Mouse (Mus musculus) kidney, adult 8-10 months (tissue): ENCODE results near the gene AU022751.
"Not testable (repeated sequence)": the region's sequence is repeated elsewhere in the genome, so short reads cannot be mapped to it uniquely, and the experiment has no call there.

Experiments
- DNase-seq, 2 experiments: peaks; one replicate each; pipeline ENCODE4 v3.0.0; 2022

Gene AU022751

DNA sequence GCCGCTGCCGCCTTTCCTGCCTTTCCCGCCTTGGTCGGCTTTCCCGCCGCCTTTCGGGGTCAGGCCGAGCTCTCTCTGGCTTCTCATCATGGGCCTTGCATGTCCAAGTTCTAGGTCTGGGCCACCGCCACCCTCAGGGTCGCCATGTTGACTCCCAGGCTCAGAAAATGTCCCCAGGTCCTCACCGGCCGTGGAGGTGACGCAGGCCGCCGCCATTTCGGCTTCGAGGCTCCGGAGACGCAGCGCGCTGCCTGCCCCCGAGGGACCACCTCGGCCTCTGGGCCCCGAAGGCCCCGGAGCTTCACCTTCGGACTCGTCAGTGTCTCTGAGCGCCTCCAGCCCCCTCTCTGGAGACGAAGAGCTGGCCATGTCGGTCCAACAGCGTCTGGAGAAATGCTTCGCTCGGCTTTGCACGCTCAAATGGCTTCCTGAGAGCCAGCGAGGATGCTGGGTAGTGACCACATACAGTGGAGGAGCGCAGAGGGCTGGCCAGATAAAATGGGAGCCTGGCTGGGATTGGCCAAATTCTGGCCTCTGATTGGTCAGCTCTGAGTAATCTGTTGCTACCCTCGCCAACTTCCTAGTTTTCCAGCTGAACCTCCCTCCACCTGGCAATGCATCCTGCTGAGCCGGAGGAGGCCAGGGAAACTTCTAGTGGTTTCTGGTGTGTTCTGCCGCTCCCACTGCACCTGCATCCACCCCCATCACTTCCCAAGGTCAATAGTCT lies at the start of gene AU022751:
TSS of gene AU022751 (minus strand) at position 466 of the 727 bp plus-strand sequence.
- DNase-seq = no peak

DNA sequence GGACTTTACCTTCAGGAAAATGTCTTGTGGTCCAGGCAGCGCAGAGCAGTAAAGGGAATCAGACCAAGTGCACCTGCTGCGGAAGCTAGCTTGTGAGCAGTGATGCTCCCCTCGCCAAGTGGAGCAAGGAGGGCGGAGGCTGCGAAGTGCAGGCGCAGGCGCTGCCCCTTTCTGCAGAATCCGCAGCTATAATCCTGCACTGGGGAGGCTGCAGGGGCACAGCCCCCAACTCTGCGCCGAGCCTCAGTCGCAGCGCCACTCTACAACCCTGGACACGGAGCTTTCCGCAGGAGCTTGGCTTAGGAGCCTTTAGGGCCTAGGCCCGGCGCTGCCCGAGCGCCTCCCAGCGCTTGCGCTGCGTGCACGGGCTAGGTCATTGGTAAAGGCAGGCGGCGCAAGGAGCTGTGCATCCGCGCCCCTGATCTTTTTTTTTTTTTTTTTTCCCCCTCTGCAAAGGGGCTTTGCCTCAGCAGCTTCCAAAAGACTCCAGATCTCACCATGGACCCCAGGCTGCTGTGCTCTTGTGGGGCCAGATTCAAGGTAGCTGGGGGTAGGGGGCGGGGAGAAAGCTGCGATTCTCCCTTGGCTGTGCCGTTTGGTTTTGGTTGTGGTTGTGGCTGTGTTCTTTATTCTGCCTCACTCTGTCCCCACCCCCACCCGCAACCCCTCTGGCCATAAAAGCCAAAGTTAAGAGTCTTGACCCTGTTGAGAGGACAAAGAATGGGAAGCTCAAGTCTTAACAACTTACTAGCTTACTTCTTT lies 9.0 kb upstream of the AU022751 start:
- peak in 1 of 2 experiments; percentile 2 for DNase-seq

DNA sequence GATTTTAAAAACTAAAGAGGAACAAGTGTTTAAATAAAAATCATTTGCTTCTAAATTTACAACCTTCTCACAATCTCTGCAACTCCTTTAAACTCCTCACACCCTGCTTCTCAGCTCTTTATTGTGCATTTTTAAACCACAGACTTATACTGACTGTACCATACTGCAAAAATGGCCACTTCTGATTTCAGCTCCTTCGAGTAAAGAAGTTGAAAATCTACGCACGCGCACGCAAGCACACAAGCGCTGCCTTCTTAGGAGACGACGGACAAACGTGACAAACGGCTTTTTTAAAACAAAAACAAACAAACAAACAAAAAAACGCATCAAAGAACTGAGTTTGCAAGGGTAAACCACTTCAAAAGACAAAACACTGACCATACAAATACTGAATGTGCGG lies 8.3 kb upstream of the AU022751 start:
- DNase-seq = no peak

DNA sequence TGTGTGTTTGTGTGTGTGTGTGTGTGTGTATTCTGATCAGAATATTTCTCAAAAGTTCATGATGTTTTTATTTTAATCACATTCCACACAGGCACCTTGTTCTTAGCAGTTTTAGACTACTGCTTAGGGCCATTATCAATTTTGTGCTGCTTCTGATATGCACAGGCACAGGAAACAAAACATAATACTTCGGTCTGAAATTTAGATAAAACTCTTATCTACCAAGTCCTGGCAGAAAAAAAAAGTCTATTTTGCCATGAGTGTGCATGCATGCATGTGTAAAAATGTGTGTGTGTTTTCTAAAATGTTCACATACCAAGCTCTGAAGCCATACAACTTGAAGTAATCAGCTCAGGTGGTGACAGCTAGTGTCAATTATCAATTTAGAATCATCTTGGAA lies 21.7 kb downstream of the AU022751 start:
- no peak for DNase-seq

DNA sequence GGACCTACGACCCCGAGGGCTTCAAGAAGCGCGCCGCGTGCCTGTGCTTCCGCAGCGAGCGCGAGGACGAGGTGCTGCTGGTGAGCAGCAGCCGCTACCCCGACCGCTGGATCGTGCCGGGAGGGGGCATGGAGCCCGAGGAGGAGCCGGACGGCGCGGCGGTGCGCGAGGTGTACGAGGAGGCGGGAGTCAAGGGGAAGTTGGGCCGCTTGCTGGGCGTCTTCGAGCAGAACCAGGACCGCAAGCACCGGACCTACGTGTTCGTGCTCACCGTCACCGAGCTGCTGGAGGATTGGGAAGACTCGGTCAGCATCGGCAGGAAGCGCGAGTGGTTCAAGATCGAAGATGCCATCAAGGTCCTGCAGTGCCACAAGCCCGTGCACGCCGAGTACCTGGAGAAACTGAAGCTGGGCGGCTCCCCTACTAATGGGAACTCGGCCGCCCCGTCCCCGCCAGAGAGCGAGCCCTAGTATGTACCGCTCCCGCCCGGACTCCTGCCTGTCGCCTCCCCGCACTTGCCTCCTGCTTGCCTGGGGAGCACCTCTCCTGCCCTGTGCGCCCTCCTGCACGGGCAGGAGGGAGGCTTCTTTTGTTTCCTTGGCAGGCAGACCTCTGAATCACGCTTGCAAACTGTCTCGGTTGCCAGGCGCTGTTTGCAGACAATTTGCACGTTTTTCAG lies 35.1 kb downstream of the AU022751 start:
- not testable (repeated sequence) for DNase-seq

DNA sequence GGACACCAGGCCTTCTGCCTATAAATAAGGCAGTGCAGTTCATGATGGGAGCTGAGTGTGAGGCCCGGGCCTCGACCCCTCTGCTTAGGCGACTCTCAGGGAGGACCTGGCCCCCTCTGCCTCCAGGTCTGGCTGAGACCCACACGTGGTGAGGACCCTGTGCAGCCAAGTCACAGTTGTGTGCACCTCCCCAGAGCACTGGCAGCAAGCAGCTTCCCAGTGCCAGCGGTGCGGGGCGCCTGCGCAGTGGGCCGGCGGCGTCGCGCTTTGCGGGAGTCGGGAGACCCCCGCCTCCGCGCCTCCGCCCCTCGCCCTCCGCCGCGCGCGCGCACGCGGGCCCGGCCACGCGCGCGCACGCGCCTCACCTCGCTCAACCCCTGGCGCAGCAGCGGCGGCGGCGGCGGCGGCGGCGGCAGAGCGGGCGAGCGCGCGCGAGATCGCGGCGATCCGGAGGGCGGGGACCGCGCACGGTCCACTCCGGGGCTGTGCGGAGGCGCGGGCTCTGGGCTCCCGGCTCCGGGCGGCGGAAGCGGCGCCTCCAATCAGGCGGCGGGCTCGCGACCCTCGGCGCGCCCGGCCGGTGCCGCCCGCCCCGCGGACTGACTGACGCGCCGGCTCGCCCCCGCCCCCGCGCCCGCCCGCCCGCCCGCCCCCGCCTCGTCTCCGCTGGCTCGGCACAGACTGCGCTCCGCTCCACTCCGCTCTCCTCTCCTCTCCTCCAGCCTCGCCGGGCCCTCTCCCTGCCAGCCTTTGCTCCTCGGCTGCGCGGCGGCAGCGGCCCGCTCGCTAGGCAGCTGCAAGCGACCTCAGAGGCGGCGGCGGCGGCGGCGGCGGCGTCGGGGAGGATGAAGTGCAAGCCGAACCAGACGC lies 35.9 kb downstream of the AU022751 start, which contains the start of gene Nudt11:
TSS of gene Nudt11 (plus strand) at position 388 of the 870 bp plus-strand sequence.
- not testable (repeated sequence) for DNase-seq
